Mouse (Mus musculus): ENCODE measurements around the gene Dab1. TPM values are rescaled to one million over a fixed set of nuclear protein-coding genes. Genes with fewer than 3 reads are reported as not detected.

Dab1 gene
- polyA plus RNA-seq, 1 experiment from 2014 or later = 24.1 TPM

DNA sequence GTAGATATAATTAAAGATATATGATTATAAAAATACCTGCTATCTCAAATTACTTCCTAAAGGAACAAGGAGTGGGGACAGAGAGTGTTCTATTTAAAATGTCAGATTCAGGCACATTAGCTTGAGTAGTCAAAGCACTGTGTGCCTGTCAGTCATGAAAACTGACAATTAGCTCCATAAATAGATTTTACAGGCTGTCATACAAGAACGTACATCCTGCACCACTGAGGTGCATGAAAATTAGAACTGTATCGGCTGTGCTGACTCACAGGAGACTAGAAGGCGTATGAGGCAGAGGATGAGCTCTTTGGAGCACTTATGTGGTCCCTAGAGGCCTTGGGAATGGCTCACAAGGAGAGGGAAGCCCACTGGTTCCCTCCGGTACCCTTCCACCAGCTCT is 882.1 kb downstream of the Dab1 start:
- Histone ChIP-seq H3K4me1 (replicated peaks; ENCODE audit: control insufficient read depth, insufficient read depth, low read length) (no peaks in the 10 kb centered on the region), H3K9ac (ENCODE audit: low read length) (no peak overlapping the region), H3K4me3 (ENCODE audit: low read depth, low read length) (no peak overlapping the region), H3K36me3 (ENCODE audit: control insufficient read depth, insufficient read depth, low read length) (no peaks in the 10 kb centered on the region), H3K27ac (ENCODE audit: low read depth) (no peak overlapping the region), H3K4me2 (ENCODE audit: low read length) (no peak overlapping the region), H3K27me3 (replicated peaks; ENCODE audit: control insufficient read depth, insufficient read depth, low read length) (no peaks in the 10 kb centered on the region), H3K9me3 (ENCODE audit: control insufficient read depth, low read length) (no peaks in the 10 kb centered on the region)
- 77% methylated on average over 4 of the region's 4 CpGs for WGBS
- ATAC-seq (replicated peaks; ENCODE audit: low FRiP score, low TSS enrichment, low read depth) (no peak), DNase-seq (ENCODE audit: low spot score) (no peak)

GRCm38 (mm10) chr4:104504916-104505315 is 885.8 kb downstream of the Dab1 start:
- DNase-seq (ENCODE audit: low spot score) (no peak), ATAC-seq (replicated peaks; ENCODE audit: low FRiP score, low TSS enrichment, low read depth) (no peak)
- no peak overlapping the region for H3K27ac ChIP-seq (ENCODE audit: low read depth)
- no peak overlapping the region for H3K4me3 ChIP-seq (ENCODE audit: low read depth, low read length)
- no peaks in the 10 kb centered on the region for H3K4me1 ChIP-seq (replicated peaks; ENCODE audit: control insufficient read depth, insufficient read depth, low read length)
- no peaks in the 10 kb centered on the region for H3K27me3 ChIP-seq (replicated peaks; ENCODE audit: control insufficient read depth, insufficient read depth, low read length)
- no peak overlapping the region for H3K9ac ChIP-seq (ENCODE audit: low read length)
- H3K4me2 ChIP-seq (ENCODE audit: low read length) = no peak overlapping the region
- H3K9me3 ChIP-seq (ENCODE audit: control insufficient read depth, low read length) = no peaks in the 10 kb centered on the region
- H3K36me3 ChIP-seq (ENCODE audit: control insufficient read depth, insufficient read depth, low read length) = no peaks in the 10 kb centered on the region

- DNase-seq (ENCODE audit: low spot score) = no peak
- no peaks in the 10 kb centered on the region for H3K9me3 ChIP-seq (ENCODE audit: control insufficient read depth, low read length)
- H3K9ac ChIP-seq (ENCODE audit: low read length) = no peak overlapping the region
- no peaks in the 10 kb centered on the region for H3K4me1 ChIP-seq (replicated peaks; ENCODE audit: control insufficient read depth, insufficient read depth, low read length)
- H3K4me3 ChIP-seq (ENCODE audit: low read depth, low read length) = no peak overlapping the region
- 58% methylated on average over 5 of the region's 5 CpGs for WGBS
- H3K4me2 ChIP-seq (ENCODE audit: low read length) = no peak overlapping the region
- H3K27me3 ChIP-seq (replicated peaks; ENCODE audit: control insufficient read depth, insufficient read depth, low read length) = no peaks in the 10 kb centered on the region
- ATAC-seq (replicated peaks; ENCODE audit: low FRiP score, low TSS enrichment, low read depth) = no peak
- no peak overlapping the region for H3K27ac ChIP-seq (ENCODE audit: low read depth)
- H3K36me3 ChIP-seq (ENCODE audit: control insufficient read depth, insufficient read depth, low read length) = no peaks in the 10 kb centered on the region
Observed at GRCm38 (mm10) chr4:104509230-104509985, 890.2 kb downstream of the Dab1 start.

GRCm38 (mm10) chr4:104511855-104512254 is 892.7 kb downstream of the Dab1 start:
- no peak for ATAC-seq (replicated peaks; ENCODE audit: low FRiP score, low TSS enrichment, low read depth)
- H3K9me3 ChIP-seq (ENCODE audit: control insufficient read depth, low read length) = no peaks in the 10 kb centered on the region

DNA sequence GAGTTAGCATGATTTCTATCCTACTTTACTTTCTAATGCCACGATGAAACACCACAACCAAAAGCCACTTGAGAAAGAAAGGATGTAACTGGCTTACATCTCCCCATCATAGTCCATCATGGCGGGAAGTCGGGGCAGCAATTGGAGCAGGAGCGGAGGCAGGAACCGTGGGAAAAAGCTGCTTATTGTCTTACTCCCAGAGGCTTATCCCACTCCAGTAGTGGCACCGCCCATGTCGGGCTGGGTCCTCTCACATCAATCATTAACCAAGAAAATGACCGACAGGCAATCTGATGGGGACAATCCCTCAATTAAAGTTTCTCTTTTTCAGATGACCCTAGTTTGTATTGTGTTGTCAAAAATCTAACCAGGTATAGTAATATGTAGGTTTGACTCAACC is 893.4 kb downstream of the Dab1 start:
- Histone ChIP-seq H3K27me3 (replicated peaks; ENCODE audit: control insufficient read depth, insufficient read depth, low read length) (no peaks in the 10 kb centered on the region), H3K36me3 (ENCODE audit: control insufficient read depth, insufficient read depth, low read length) (no peaks in the 10 kb centered on the region), H3K4me1 (replicated peaks; ENCODE audit: control insufficient read depth, insufficient read depth, low read length) (no peaks in the 10 kb centered on the region), H3K27ac (ENCODE audit: low read depth) (no peak overlapping the region; the same call in 1 of the 2 replicates), H3K9me3 (ENCODE audit: control insufficient read depth, low read length) (no peaks in the 10 kb centered on the region), H3K4me3 (ENCODE audit: low read depth, low read length) (no peak overlapping the region), H3K4me2 (ENCODE audit: low read length) (no peak overlapping the region), H3K9ac (ENCODE audit: low read length) (no peak overlapping the region)
- ATAC-seq (replicated peaks; ENCODE audit: low FRiP score, low TSS enrichment, low read depth) = 0 out of 2 replicates have a peak, but pooled peaks have one; percentile 52
- WGBS = 78% methylated on average over 8 of the region's 8 CpGs
- DNase-seq (ENCODE audit: low spot score) = no peak

More at GRCm38 (mm10) chr4:104511855-104512254, 892.7 kb downstream of the Dab1 start:
- 68% methylated on average over 6 of the region's 6 CpGs for WGBS
- H3K4me2 ChIP-seq (ENCODE audit: low read length) = no peak overlapping the region
- H3K9ac ChIP-seq (ENCODE audit: low read length) = no peak overlapping the region
- no peaks in the 10 kb centered on the region for H3K4me1 ChIP-seq (replicated peaks; ENCODE audit: control insufficient read depth, insufficient read depth, low read length)
- no peak overlapping the region for H3K4me3 ChIP-seq (ENCODE audit: low read depth, low read length)
- H3K27me3 ChIP-seq (replicated peaks; ENCODE audit: control insufficient read depth, insufficient read depth, low read length) = no peaks in the 10 kb centered on the region
- no peaks in the 10 kb centered on the region for H3K36me3 ChIP-seq (ENCODE audit: control insufficient read depth, insufficient read depth, low read length)
- no peak overlapping the region for H3K27ac ChIP-seq (ENCODE audit: low read depth)
- no peak for DNase-seq (ENCODE audit: low spot score)

DNA sequence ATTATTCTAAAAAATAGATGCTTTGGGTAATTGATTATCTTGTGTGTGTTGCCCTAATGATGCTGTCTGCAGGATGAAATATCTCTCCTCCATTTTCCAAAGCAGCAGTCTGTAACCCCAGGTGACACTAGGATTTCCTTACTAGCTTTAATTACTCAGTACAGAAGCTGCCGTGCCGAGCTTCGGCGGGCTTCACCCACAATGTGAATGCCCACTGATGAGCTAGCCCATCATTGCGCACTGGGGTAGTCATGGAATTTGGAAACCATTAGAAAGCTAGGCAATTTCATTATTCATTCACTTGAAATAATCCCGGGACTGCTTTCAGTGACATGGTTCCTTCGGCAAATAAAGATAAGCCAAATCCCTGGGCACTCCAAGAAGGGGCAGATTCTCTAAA is 894.5 kb downstream of the Dab1 start:
- no peak overlapping the region for H3K27ac ChIP-seq (ENCODE audit: low read depth)
- H3K27me3 ChIP-seq (replicated peaks; ENCODE audit: control insufficient read depth, insufficient read depth, low read length) = no peaks in the 10 kb centered on the region
- no peaks in the 10 kb centered on the region for H3K9me3 ChIP-seq (ENCODE audit: control insufficient read depth, low read length)
- no peak overlapping the region for H3K4me3 ChIP-seq (ENCODE audit: low read depth, low read length)
- ATAC-seq (replicated peaks; ENCODE audit: low FRiP score, low TSS enrichment, low read depth) (no peak), DNase-seq (ENCODE audit: low spot score) (no peak)
- 70% methylated on average over 7 of the region's 7 CpGs for WGBS
- H3K4me2 ChIP-seq (ENCODE audit: low read length) = no peak overlapping the region
- H3K4me1 ChIP-seq (replicated peaks; ENCODE audit: control insufficient read depth, insufficient read depth, low read length) = no peaks in the 10 kb centered on the region
- no peaks in the 10 kb centered on the region for H3K36me3 ChIP-seq (ENCODE audit: control insufficient read depth, insufficient read depth, low read length)
- no peak overlapping the region for H3K9ac ChIP-seq (ENCODE audit: low read length)

GRCm38 (mm10) chr4:104514568-104515000 is 895.4 kb downstream of the Dab1 start:
- WGBS = 4% methylated on average over 10 of the region's 10 CpGs
- ATAC-seq (replicated peaks; ENCODE audit: low FRiP score, low TSS enrichment, low read depth) (peak; percentile 47; the same call in 1 of the 2 replicates), DNase-seq (ENCODE audit: low spot score) (peak; percentile 66)
- Histone ChIP-seq H3K9ac (ENCODE audit: low read length) (no peak overlapping the region), H3K4me1 (replicated peaks; ENCODE audit: control insufficient read depth, insufficient read depth, low read length) (no peaks in the 10 kb centered on the region), H3K27me3 (replicated peaks; ENCODE audit: control insufficient read depth, insufficient read depth, low read length) (no peaks in the 10 kb centered on the region), H3K4me2 (ENCODE audit: low read length) (peak overlapping the region; percentile 29; the same call in 1 of the 2 replicates), H3K9me3 (ENCODE audit: control insufficient read depth, low read length) (no peaks in the 10 kb centered on the region), H3K27ac (ENCODE audit: low read depth) (no peak overlapping the region), H3K36me3 (ENCODE audit: control insufficient read depth, insufficient read depth, low read length) (no peaks in the 10 kb centered on the region), H3K4me3 (ENCODE audit: low read depth, low read length) (no peak overlapping the region)

- Histone ChIP-seq H3K4me3 (ENCODE audit: low read depth, low read length) (no peak overlapping the region), H3K4me1 (replicated peaks; ENCODE audit: control insufficient read depth, insufficient read depth, low read length) (no peaks in the 10 kb centered on the region), H3K27ac (ENCODE audit: low read depth) (no peak overlapping the region), H3K4me2 (ENCODE audit: low read length) (no peak overlapping the region), H3K9me3 (ENCODE audit: control insufficient read depth, low read length) (no peaks in the 10 kb centered on the region), H3K27me3 (replicated peaks; ENCODE audit: control insufficient read depth, insufficient read depth, low read length) (no peaks in the 10 kb centered on the region), H3K9ac (ENCODE audit: low read length) (no peak overlapping the region), H3K36me3 (ENCODE audit: control insufficient read depth, insufficient read depth, low read length) (no peaks in the 10 kb centered on the region)
- DNase-seq (ENCODE audit: low spot score) = no peak
- 64% methylated on average over 5 of the region's 5 CpGs for WGBS
- no peak for ATAC-seq (replicated peaks; ENCODE audit: low FRiP score, low TSS enrichment, low read depth)
Observed at GRCm38 (mm10) chr4:104515681-104516080, 896.5 kb downstream of the Dab1 start.

- WGBS = 37% methylated on average over 8 of the region's 8 CpGs
- DNase-seq (ENCODE audit: low spot score) = peak; percentile 58
- no peak overlapping the region for H3K9ac ChIP-seq (ENCODE audit: low read length)
- no peak overlapping the region for H3K4me2 ChIP-seq (ENCODE audit: low read length)
- no peak overlapping the region for H3K27ac ChIP-seq (ENCODE audit: low read depth)
- H3K4me1 ChIP-seq (replicated peaks; ENCODE audit: control insufficient read depth, insufficient read depth, low read length) = no peaks in the 10 kb centered on the region; the same call in 1 of the 2 replicates
- no peaks in the 10 kb centered on the region for H3K9me3 ChIP-seq (ENCODE audit: control insufficient read depth, low read length)
- no peaks in the 10 kb centered on the region for H3K27me3 ChIP-seq (replicated peaks; ENCODE audit: control insufficient read depth, insufficient read depth, low read length)
- H3K4me3 ChIP-seq (ENCODE audit: low read depth, low read length) = no peak overlapping the region
- no peaks in the 10 kb centered on the region for H3K36me3 ChIP-seq (ENCODE audit: control insufficient read depth, insufficient read depth, low read length)
- ATAC-seq (replicated peaks; ENCODE audit: low FRiP score, low TSS enrichment, low read depth) = peak; percentile 76; the same call in 1 of the 2 replicates
Observed at GRCm38 (mm10) chr4:104522324-104522723, 903.2 kb downstream of the Dab1 start.

Data from intestine, embryonic 14.5 days (tissue).